ENCODE assay signal across 15 mouse cellular contexts in the genomic region with DNA sequence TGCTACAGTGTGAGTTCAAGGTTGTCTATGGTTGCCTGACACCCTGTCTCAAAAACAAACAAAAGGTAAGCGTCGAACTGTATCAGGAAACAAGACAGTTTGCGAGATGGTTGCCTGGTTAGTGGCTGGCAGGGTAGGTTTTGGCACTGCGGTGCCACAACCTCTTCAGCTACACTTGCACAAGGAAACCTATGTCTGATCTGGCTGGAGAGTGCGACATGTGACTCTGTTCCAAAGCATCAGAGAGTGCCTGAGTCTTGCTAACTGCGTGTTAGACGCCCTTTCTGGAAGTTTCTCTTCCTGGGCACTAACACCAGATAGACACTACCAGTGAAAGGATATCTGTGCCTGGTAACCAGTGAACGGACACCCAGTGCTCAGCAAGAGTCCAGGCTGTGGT.
A peak's percentile ranks its signal among the peaks of the same experiment; 100 is the strongest.
DNase-seq lines count a peak whose midpoint lies in the region; ATAC-seq and TF ChIP-seq lines count a peak whose summit lies in the region.
"Had no signal": no experiment of that assay in that cellular context is flagged by ENCODE, and none has a peak within 500 bp of the region (broad histone marks: within the 10 kb centered on the region; RNA-seq: fewer than 3 reads in every experiment).

No protein-coding gene starts in this region.

- no peaks in the 10 kb centered on the region for H3K36me3 ChIP-seq in kidney, embryonic 16.5 days (ENCODE audit: insufficient read depth, low read length)
- no peaks in the 10 kb centered on the region for H3K36me3 ChIP-seq in embryonic facial prominence, embryonic 14.5 days (ENCODE audit: control insufficient read depth, insufficient read depth, low read length)
- H3K36me3 ChIP-seq in lung, embryonic 15.5 days = no peaks in the 10 kb centered on the region
- H3K36me3 ChIP-seq in stomach, embryonic 15.5 days = no peaks in the 10 kb centered on the region
- no peaks in the 10 kb centered on the region; the same call in 1 of the 2 replicates for H3K36me3 ChIP-seq in heart, adult 2 months (ENCODE audit: control insufficient read depth, insufficient read depth, low read length)
- H3K36me3 ChIP-seq: hindbrain, embryonic 15.5 days; midbrain, embryonic 10.5 days had no signal

- no peak for TF ChIP-seq EP300 in heart, adult 2 months (IDR thresholded peaks at IDR 0.05; ENCODE audit: insufficient read depth, low read depth, low read length)

- no peak for TF ChIP-seq CTCF in heart, adult 2 months (IDR thresholded peaks at IDR 0.05)

- 81% methylated on average over 8 of the region's 8 CpGs for WGBS in kidney, embryonic 16.5 days
- 86% methylated on average over 8 of the region's 8 CpGs for WGBS in embryonic facial prominence, embryonic 14.5 days
- 62% methylated on average over 8 of the region's 8 CpGs for WGBS in lung, embryonic 15.5 days
- 81% methylated on average over 8 of the region's 8 CpGs for WGBS in stomach, embryonic 15.5 days
- 80% methylated on average over 8 of the region's 8 CpGs for WGBS in heart, adult 2 months

- no peaks in the 10 kb centered on the region for H3K9me3 ChIP-seq in kidney, embryonic 16.5 days (ENCODE audit: low read length)
- H3K9me3 ChIP-seq in embryonic facial prominence, embryonic 14.5 days (ENCODE audit: control insufficient read depth, low read length) = no peaks in the 10 kb centered on the region
- no peaks in the 10 kb centered on the region for H3K9me3 ChIP-seq in lung, embryonic 15.5 days
- no peaks in the 10 kb centered on the region for H3K9me3 ChIP-seq in stomach, embryonic 15.5 days
- H3K9me3 ChIP-seq: hindbrain, embryonic 15.5 days; midbrain, embryonic 10.5 days had no signal

- H3K9ac ChIP-seq in kidney, embryonic 16.5 days (replicated peaks; ENCODE audit: low read length) = no peak overlapping the region
- no peak overlapping the region for H3K9ac ChIP-seq in embryonic facial prominence, embryonic 14.5 days (ENCODE audit: low read depth, low read length)
- no peak overlapping the region for H3K9ac ChIP-seq in lung, embryonic 15.5 days
- no peak overlapping the region for H3K9ac ChIP-seq in stomach, embryonic 15.5 days
- H3K9ac ChIP-seq in heart, adult 2 months (ENCODE audit: low read depth, low read length) = no peak overlapping the region
- H3K9ac ChIP-seq: hindbrain, embryonic 15.5 days had no signal

- no peak overlapping the region for H3K4me3 ChIP-seq in kidney, embryonic 16.5 days (ENCODE audit: low read length)
- no peak overlapping the region for H3K4me3 ChIP-seq in embryonic facial prominence, embryonic 14.5 days (ENCODE audit: low read depth, low read length)
- no peak overlapping the region for H3K4me3 ChIP-seq in lung, embryonic 15.5 days
- H3K4me3 ChIP-seq in stomach, embryonic 15.5 days (replicated peaks) = no peak overlapping the region
- no peak overlapping the region for H3K4me3 ChIP-seq in heart, adult 2 months
- H3K4me3 ChIP-seq: erythroblast, embryonic 14.5 days; gastrocnemius, adult 2 months; hindbrain, embryonic 15.5 days; midbrain, embryonic 10.5 days had no signal

- H3K4me1 ChIP-seq in kidney, embryonic 16.5 days (ENCODE audit: insufficient read depth, low read length) = peaks cover 1% of the 10 kb centered on the region
- H3K4me1 ChIP-seq in embryonic facial prominence, embryonic 14.5 days (ENCODE audit: control insufficient read depth, insufficient read depth, low read length) = peaks cover 7% of the 10 kb centered on the region; the same call in 1 of the 2 replicates
- peaks cover 3% of the 10 kb centered on the region; the same call in 1 of the 2 replicates for H3K4me1 ChIP-seq in lung, embryonic 15.5 days
- peaks cover 5% of the 10 kb centered on the region; the same call in 1 of the 2 replicates for H3K4me1 ChIP-seq in stomach, embryonic 15.5 days
- peaks cover 4% of the 10 kb centered on the region for H3K4me1 ChIP-seq in heart, adult 2 months (ENCODE audit: control insufficient read depth, insufficient read depth, low read length)

- no peaks in the 10 kb centered on the region for H3K79me2 ChIP-seq in heart, adult 2 months (replicated peaks; ENCODE audit: control insufficient read depth, insufficient read depth, low read length)

- no peaks in the 10 kb centered on the region for H3K27me3 ChIP-seq in kidney, embryonic 16.5 days (ENCODE audit: insufficient read depth, low read length)
- no peaks in the 10 kb centered on the region for H3K27me3 ChIP-seq in embryonic facial prominence, embryonic 14.5 days (replicated peaks; ENCODE audit: control insufficient read depth, insufficient read depth, low read length)
- no peaks in the 10 kb centered on the region for H3K27me3 ChIP-seq in lung, embryonic 15.5 days
- no peaks in the 10 kb centered on the region for H3K27me3 ChIP-seq in stomach, embryonic 15.5 days (replicated peaks)
- no peaks in the 10 kb centered on the region for H3K27me3 ChIP-seq in heart, adult 2 months (ENCODE audit: control insufficient read depth, insufficient read depth, low read length)
- H3K27me3 ChIP-seq: hindbrain, embryonic 15.5 days had no signal

- no peak for ATAC-seq in kidney, embryonic 16.5 days (ENCODE audit: low FRiP score, low TSS enrichment)
- no peak for ATAC-seq in embryonic facial prominence, embryonic 14.5 days (ENCODE audit: low read depth)
- ATAC-seq in lung, embryonic 15.5 days (ENCODE audit: borderline replicate concordance, extremely low read depth, low FRiP score, low TSS enrichment) = no peak
- ATAC-seq in stomach, embryonic 15.5 days (ENCODE audit: insufficient read depth, low FRiP score, low read depth) = no peak
- ATAC-seq: forebrain, embryonic 16.5 days had no signal

- H3K27ac ChIP-seq in kidney, embryonic 16.5 days (ENCODE audit: low read length) = peak overlapping the region; percentile 81
- peak overlapping the region; percentile 54 for H3K27ac ChIP-seq in embryonic facial prominence, embryonic 14.5 days (replicated peaks; ENCODE audit: low read depth, low read length)
- H3K27ac ChIP-seq in lung, embryonic 15.5 days = peak overlapping the region; percentile 89
- H3K27ac ChIP-seq in stomach, embryonic 15.5 days = peak overlapping the region; percentile 90
- H3K27ac ChIP-seq in heart, adult 2 months = no peak overlapping the region
- H3K27ac ChIP-seq: gastrocnemius, adult 2 months; hindbrain, embryonic 15.5 days had no signal

- no peak for DNase-seq in kidney, postnatal 4 days
- no peak for DNase-seq in embryonic facial prominence, embryonic 14.5 days (ENCODE audit: low spot score)
- DNase-seq in heart, adult 2 months = no peak
- no peak for DNase-seq in heart, adult 18-20 months
- no peak for DNase-seq in right cerebral cortex, postnatal 4 days
- DNase-seq: cerebellum, adult 11 months; gastrocnemius, adult 2 months; layer of hippocampus, postnatal 36 days had no signal

- TF ChIP-seq POLR2A in heart, adult 2 months (IDR thresholded peaks at IDR 0.05; ENCODE audit: insufficient read depth, low read depth, low read length) = no peak

- intact Hi-C loops in heart, adult 2 months (cut with DNase I) = no loop called here

- no peak overlapping the region for H3K4me2 ChIP-seq in kidney, embryonic 16.5 days (replicated peaks; ENCODE audit: low read depth, low read length)
- no peak overlapping the region for H3K4me2 ChIP-seq in embryonic facial prominence, embryonic 14.5 days (ENCODE audit: low read depth, low read length)
- H3K4me2 ChIP-seq in lung, embryonic 15.5 days = peak overlapping the region; percentile 19; the same call in 1 of the 2 replicates
- H3K4me2 ChIP-seq in stomach, embryonic 15.5 days = peak overlapping the region; percentile 10; the same call in 1 of the 2 replicates
- H3K4me2 ChIP-seq: hindbrain, embryonic 15.5 days had no signal

Comparison
In these comparisons a context has a peak if more than half of its experiments do, and no peak if none do; other contexts are left out.
1. H3K4me2 ChIP-seq: peak in lung, embryonic 15.5 days (single experiment) and stomach, embryonic 15.5 days (single experiment); none in kidney, embryonic 16.5 days (single experiment) and embryonic facial prominence, embryonic 14.5 days (single experiment).